Mouse (Mus musculus): Measurements from ENCODE around the gene Ajm1. TPM values are rescaled to one million over a fixed set of nuclear protein-coding genes. Genes with fewer than 3 reads are reported as not detected.

Gene Ajm1
- 2.4 and 3.1 TPM in 2 replicates for polyA plus RNA-seq (2016; fragmentation: Nextera tagmentation; extraction: Ambion mirVana)

DNA sequence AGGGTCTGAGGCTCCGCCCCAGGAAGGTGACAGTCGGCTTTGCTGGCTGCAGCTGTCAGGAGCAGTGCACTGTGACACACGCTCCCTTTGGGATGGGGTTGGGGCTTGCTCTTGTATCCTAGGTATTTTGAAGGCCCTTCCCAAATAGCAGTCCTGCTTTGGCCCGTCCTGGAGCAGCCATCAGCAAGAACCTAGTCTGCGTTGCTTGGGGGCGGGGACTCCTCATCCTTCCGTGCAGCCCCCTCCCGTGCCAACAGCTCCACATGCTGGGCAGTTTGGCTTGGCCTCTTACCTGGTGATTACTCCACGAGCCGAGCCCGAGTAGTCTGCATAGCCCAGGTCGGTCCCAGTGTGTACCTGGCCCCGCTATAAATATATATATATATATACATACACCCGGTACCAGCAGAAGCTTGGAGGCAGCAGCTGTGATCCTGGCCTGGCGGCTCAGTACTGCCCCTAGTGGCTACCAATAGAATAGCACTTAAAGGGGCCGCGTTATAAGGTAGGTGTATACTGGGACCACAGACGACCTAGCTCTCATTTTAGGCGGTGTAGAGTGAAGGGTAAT is at the start of gene Ajm1:
Gene Ajm1 (minus strand): TSS at position 464 of the 571 bp plus-strand sequence.
- WGBS: 5% methylated on average over 19 of the region's 19 CpGs
- Histone ChIP-seq H3K4me2 (replicated peaks) (peak within 1 kb of the TSS; percentile 60), H3K27ac (0 out of 2 replicates have a peak within 1 kb of the TSS, but pooled peaks have one; percentile 12), H3K27me3 (peaks cover 50% of the 10 kb centered on the region), H3K4me1 (peaks cover 60% of the 10 kb centered on the region), H3K9ac (peak within 1 kb of the TSS; percentile 41), H3K4me3 (peak within 1 kb of the TSS; percentile 37), H3K9me3 (replicated peaks) (no peaks in the 10 kb centered on the region), H3K36me3 (peaks cover 33% of the 10 kb centered on the region)
- ATAC-seq (ENCODE audit: low FRiP score): peak; percentile 55

- no peak overlapping the region for H3K9ac ChIP-seq
- no peaks in the 10 kb centered on the region; the same call in 1 of the 2 replicates for H3K27me3 ChIP-seq
- H3K27ac ChIP-seq: no peak overlapping the region
- no peaks in the 10 kb centered on the region for H3K4me1 ChIP-seq
- ATAC-seq (ENCODE audit: low FRiP score): no peak
- H3K4me3 ChIP-seq: no peak overlapping the region
- WGBS: 35% methylated on average over 4 of the region's 4 CpGs
- no peak overlapping the region for H3K4me2 ChIP-seq (replicated peaks)
- H3K9me3 ChIP-seq (replicated peaks): no peaks in the 10 kb centered on the region
- H3K36me3 ChIP-seq: no peaks in the 10 kb centered on the region
Measured at GRCm38 (mm10) chr2:25628738-25629137, 47.2 kb upstream of the Ajm1 start.

GRCm38 (mm10) chr2:25627811-25628210 is 46.3 kb upstream of the Ajm1 start, which contains the start of gene Fcna:
TSS of gene Fcna (minus strand) at chr2:25628030.
- no peaks in the 10 kb centered on the region for H3K36me3 ChIP-seq
- no peak within 1 kb of the TSS for H3K9ac ChIP-seq
- ATAC-seq (ENCODE audit: low FRiP score): no peak
- H3K9me3 ChIP-seq (replicated peaks): no peaks in the 10 kb centered on the region
- no peaks in the 10 kb centered on the region; the same call in 1 of the 2 replicates for H3K27me3 ChIP-seq
- H3K4me1 ChIP-seq: no peaks in the 10 kb centered on the region
- WGBS: 86% methylated on average over 6 of the region's 6 CpGs
- H3K4me2 ChIP-seq (replicated peaks): no peak within 1 kb of the TSS
- H3K27ac ChIP-seq: no peak within 1 kb of the TSS
- H3K4me3 ChIP-seq: no peak within 1 kb of the TSS

- 55% methylated on average over 5 of the region's 5 CpGs for WGBS
- no peak for ATAC-seq (ENCODE audit: low FRiP score)
- H3K27me3 ChIP-seq: no peaks in the 10 kb centered on the region; the same call in 1 of the 2 replicates
- H3K4me1 ChIP-seq: peaks cover 10% of the 10 kb centered on the region; the same call in 1 of the 2 replicates
- H3K4me2 ChIP-seq (replicated peaks): no peak overlapping the region
- no peaks in the 10 kb centered on the region for H3K9me3 ChIP-seq (replicated peaks)
- no peak overlapping the region for H3K4me3 ChIP-seq
- H3K27ac ChIP-seq: no peak overlapping the region
- H3K9ac ChIP-seq: no peak overlapping the region
- H3K36me3 ChIP-seq: no peaks in the 10 kb centered on the region
Measured at GRCm38 (mm10) chr2:25625986-25626385, 44.4 kb upstream of the Ajm1 start.

GRCm38 (mm10) chr2:25621229-25622200 is 40.0 kb upstream of the Ajm1 start, which contains the start of gene Tmem141:
TSS of gene Tmem141 (minus strand) at chr2:25622005.
- peaks cover 11% of the 10 kb centered on the region; the same call in 1 of the 2 replicates for H3K4me1 ChIP-seq
- H3K9me3 ChIP-seq (replicated peaks): no peaks in the 10 kb centered on the region
- H3K36me3 ChIP-seq: no peaks in the 10 kb centered on the region
- ATAC-seq (ENCODE audit: low FRiP score): peak; percentile 92
- peak within 1 kb of the TSS; percentile 55; the same call in 1 of the 2 replicates for H3K27ac ChIP-seq
- peak within 1 kb of the TSS; percentile 63 for H3K9ac ChIP-seq
- peaks cover 24% of the 10 kb centered on the region for H3K27me3 ChIP-seq
- H3K4me3 ChIP-seq: peak within 1 kb of the TSS; percentile 46
- WGBS: 6% methylated on average over 34 of the region's 34 CpGs
- H3K4me2 ChIP-seq (replicated peaks): peak within 1 kb of the TSS; percentile 75

DNA sequence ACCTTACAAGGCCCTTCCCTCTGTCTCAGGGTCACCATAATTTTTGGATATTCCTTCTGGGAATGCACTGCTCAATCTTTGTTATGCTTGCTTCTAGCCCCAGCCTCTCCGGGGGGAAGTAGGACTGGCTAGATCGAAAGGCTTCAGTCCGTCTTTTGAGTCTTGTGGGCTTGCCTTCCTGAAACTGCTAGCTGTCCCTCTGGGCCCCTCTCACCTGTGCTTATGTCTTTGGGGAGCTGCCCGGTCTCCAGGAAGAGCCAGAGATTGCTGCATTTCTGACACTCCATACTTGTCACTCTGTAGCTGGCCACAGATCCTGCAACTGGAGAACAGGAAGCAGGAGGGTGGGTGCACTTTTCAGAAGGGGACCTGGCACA is 39.3 kb upstream of the Ajm1 start:
- peak overlapping the region; percentile 46; the same call in 1 of the 2 replicates for H3K4me3 ChIP-seq
- H3K27me3 ChIP-seq: peaks cover 30% of the 10 kb centered on the region
- no peak overlapping the region for H3K27ac ChIP-seq
- H3K4me1 ChIP-seq: peaks cover 11% of the 10 kb centered on the region; the same call in 1 of the 2 replicates
- no peaks in the 10 kb centered on the region for H3K36me3 ChIP-seq
- peak overlapping the region; percentile 75 for H3K4me2 ChIP-seq (replicated peaks)
- ATAC-seq (ENCODE audit: low FRiP score): no peak
- WGBS: 83% methylated on average over 4 of the region's 4 CpGs
- H3K9ac ChIP-seq: no peak overlapping the region
- no peaks in the 10 kb centered on the region for H3K9me3 ChIP-seq (replicated peaks)

- H3K27me3 ChIP-seq: peaks cover 35% of the 10 kb centered on the region
- H3K9ac ChIP-seq: no peak overlapping the region
- no peaks in the 10 kb centered on the region for H3K36me3 ChIP-seq
- no peak overlapping the region for H3K4me2 ChIP-seq (replicated peaks)
- H3K9me3 ChIP-seq (replicated peaks): no peaks in the 10 kb centered on the region
- no peak for ATAC-seq (ENCODE audit: low FRiP score)
- peaks cover 11% of the 10 kb centered on the region; the same call in 1 of the 2 replicates for H3K4me1 ChIP-seq
- no peak overlapping the region for H3K4me3 ChIP-seq
- no peak overlapping the region for H3K27ac ChIP-seq
- WGBS: 81% methylated on average over 6 of the region's 6 CpGs
Measured at GRCm38 (mm10) chr2:25620386-25620785, 38.8 kb upstream of the Ajm1 start.

- Histone ChIP-seq H3K4me2 (replicated peaks) (no peak within 1 kb of the TSS), H3K9ac (no peak within 1 kb of the TSS), H3K4me3 (no peak within 1 kb of the TSS), H3K36me3 (no peaks in the 10 kb centered on the region), H3K27me3 (peaks cover 55% of the 10 kb centered on the region), H3K4me1 (peaks cover 11% of the 10 kb centered on the region; the same call in 1 of the 2 replicates), H3K9me3 (replicated peaks) (no peaks in the 10 kb centered on the region), H3K27ac (no peak within 1 kb of the TSS)
- 79% methylated on average over 3 of the region's 3 CpGs for WGBS
- ATAC-seq (ENCODE audit: low FRiP score): no peak
Measured at GRCm38 (mm10) chr2:25617578-25617977, 36.0 kb upstream of the Ajm1 start, which contains the start of gene Ccdc183. TSS of gene Ccdc183 (minus strand) at chr2:25617678.

GRCm38 (mm10) chr2:25616398-25616797 is 34.8 kb upstream of the Ajm1 start:
- Histone ChIP-seq H3K4me3 (no peak overlapping the region), H3K4me1 (peaks cover 5% of the 10 kb centered on the region; the same call in 1 of the 2 replicates), H3K27me3 (peaks cover 55% of the 10 kb centered on the region), H3K4me2 (replicated peaks) (0 out of 2 replicates have a peak overlapping the region, but pooled peaks have one; percentile 2), H3K9me3 (replicated peaks) (no peaks in the 10 kb centered on the region), H3K36me3 (no peaks in the 10 kb centered on the region), H3K9ac (no peak overlapping the region), H3K27ac (no peak overlapping the region)
- no peak for ATAC-seq (ENCODE audit: low FRiP score)
- 18% methylated on average over 22 of the region's 22 CpGs for WGBS

DNA sequence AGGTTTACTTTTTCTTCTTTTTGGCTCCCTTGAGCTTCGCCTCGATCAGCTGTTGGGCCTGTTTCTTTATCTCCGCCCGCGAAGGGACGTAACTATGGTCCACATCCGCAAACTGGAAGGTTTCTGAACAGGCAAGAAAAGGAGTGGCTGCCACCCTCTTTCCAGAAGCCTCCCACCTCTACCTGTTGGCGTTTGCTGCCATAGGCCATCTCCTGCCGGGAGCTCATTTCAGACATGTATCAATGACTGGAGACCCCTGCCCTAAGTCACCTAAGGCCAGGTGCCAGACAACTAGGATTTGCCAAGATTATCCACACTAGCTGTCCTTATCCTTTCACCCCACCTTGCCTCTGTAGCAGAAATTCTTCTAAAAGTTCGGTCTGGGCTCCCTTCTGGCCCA is 27.1 kb upstream of the Ajm1 start:
- Histone ChIP-seq H3K4me1 (peaks cover 19% of the 10 kb centered on the region), H3K4me2 (replicated peaks) (peak overlapping the region; percentile 66), H3K27ac (peak overlapping the region; percentile 93), H3K27me3 (peaks cover 15% of the 10 kb centered on the region), H3K9ac (no peak overlapping the region), H3K36me3 (no peaks in the 10 kb centered on the region), H3K9me3 (replicated peaks) (no peaks in the 10 kb centered on the region), H3K4me3 (peak overlapping the region; percentile 95)
- 67% methylated on average over 10 of the region's 10 CpGs for WGBS
- peak; percentile 39 for ATAC-seq (ENCODE audit: low FRiP score)

DNA sequence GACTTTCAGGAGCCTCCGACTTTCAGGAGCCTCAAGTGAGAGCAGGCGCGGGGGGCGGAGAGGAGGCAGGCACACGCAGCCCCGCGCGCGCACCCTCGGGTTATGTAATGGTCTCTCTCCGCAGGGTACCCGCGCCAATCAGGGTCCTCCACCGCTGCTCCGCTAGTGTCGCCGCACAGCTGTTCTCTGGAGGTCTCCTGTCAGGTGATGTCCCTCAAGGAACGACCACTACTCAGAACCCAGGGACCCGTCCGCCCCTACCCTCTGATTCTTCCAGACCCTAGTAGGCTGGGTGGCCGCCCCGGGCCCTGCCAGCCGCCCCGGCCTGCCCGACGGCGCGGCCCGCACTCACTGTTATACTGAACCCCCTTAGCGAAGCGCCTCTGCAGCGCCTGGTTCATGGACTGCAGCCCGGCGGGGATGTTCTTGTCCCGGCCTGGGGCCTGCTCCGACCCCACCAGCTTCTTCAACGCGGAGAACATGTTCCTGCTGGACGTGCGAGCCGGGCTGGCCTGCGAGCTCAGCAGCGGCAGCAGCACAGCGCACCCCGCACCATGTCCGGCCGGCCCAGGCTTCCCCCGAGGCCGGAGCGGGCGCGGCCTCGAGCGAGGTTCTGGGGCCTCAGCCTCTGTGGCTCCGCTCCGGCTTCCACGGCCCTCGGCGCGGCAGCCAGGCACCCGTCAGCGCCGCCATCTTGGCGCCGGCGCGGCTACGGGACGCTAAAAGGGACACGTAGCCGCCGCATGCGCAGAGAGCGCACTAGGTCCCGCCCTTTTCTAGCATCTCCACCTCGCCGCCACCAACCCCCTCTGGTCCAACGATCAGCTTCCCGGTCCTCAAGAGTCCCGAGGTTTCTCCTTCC is 26.4 kb upstream of the Ajm1 start, which contains the start of gene Rabl6:
Gene Rabl6 (minus strand): TSS at position 761 of the 862 bp plus-strand sequence.
- WGBS: under 1% methylated on average over 80 of the region's 80 CpGs

More for the DNA sequence above, 26.4 kb upstream of the Ajm1 start, which contains the start of gene Rabl6:
- H3K27me3 ChIP-seq: peaks cover 11% of the 10 kb centered on the region
- H3K4me2 ChIP-seq (replicated peaks): peak within 1 kb of the TSS; percentile 66
- peaks cover 19% of the 10 kb centered on the region for H3K4me1 ChIP-seq
- no peaks in the 10 kb centered on the region for H3K9me3 ChIP-seq (replicated peaks)
- H3K36me3 ChIP-seq: peaks cover 4% of the 10 kb centered on the region; the same call in 1 of the 2 replicates
- peak within 1 kb of the TSS; percentile 95 for H3K4me3 ChIP-seq
- H3K9ac ChIP-seq: peak within 1 kb of the TSS; percentile 95
- ATAC-seq (ENCODE audit: low FRiP score): peak; percentile 90
- peak within 1 kb of the TSS; percentile 93 for H3K27ac ChIP-seq

Measured in hindbrain, embryonic 12.5 days (tissue).